Mouse (Mus musculus) intestine, embryonic 15.5 days (tissue): ENCODE data around the gene Kcnq5. TPM values are rescaled to one million over a fixed set of nuclear protein-coding genes. Genes with fewer than 3 reads are reported as not detected.

Source experiments
- ATAC-seq: fragments of 200-750 bp; cut with Nextera tagmentation; 2 replicates; pipeline ENCODE4 v1.8.0; 2017; ENCODE audit warnings: moderate TSS enrichment, moderate library complexity
- H3K27ac ChIP-seq: fragments of 300-500 bp; sonication (generic); 2 replicates; pipeline ENCODE4 v1.5.1; 2015; ENCODE audit warnings: mild to moderate bottlenecking, inconsistent platforms
- H3K27me3 ChIP-seq: fragments of 300-500 bp; sonication (generic); replicated peaks from 2 replicates; pipeline ENCODE4 v1.6.1; 2015; ENCODE audit warnings: inconsistent platforms
- H3K36me3 ChIP-seq: fragments of 300-500 bp; sonication (generic); 2 replicates; pipeline ENCODE4 v1.6.1; 2015; ENCODE audit warnings: inconsistent platforms
- H3K4me1 ChIP-seq: fragments of 300-500 bp; sonication (generic); replicated peaks from 2 replicates; pipeline ENCODE4 v1.6.1; 2015; ENCODE audit warnings: inconsistent platforms
- H3K4me2 ChIP-seq: fragments of 300-500 bp; sonication (generic); replicated peaks from 2 replicates; pipeline ENCODE4 v1.6.1; 2015; ENCODE audit warnings: mild to moderate bottlenecking, inconsistent platforms
- H3K4me3 ChIP-seq: fragments of 300-500 bp; sonication (generic); replicated peaks from 2 replicates; pipeline ENCODE4 v1.5.1; 2015; ENCODE audit warnings: inconsistent platforms
- H3K9ac ChIP-seq: fragments of 300-500 bp; sonication (generic); 2 replicates; pipeline ENCODE4 v1.6.1; 2015; ENCODE audit warnings: inconsistent platforms
- H3K9me3 ChIP-seq: fragments of 300-500 bp; sonication (generic); 2 replicates; pipeline ENCODE4 v1.6.1; 2016; ENCODE audit warnings: inconsistent platforms
- WGBS: fragments of 180-500 bp; shearing (Covaris S2); methylation state at CpG from one replicate; pipeline ENCODE4 v1.1.7; 2015; 5-methylcytosine and 5-hydroxymethylcytosine counted together
- polyA plus RNA-seq: library from polyadenylated mRNA; unstranded; fragments of >200 nt; fragmentation: Nextera tagmentation; extraction: Ambion mirVana; gene quantifications from 2 replicates; pipeline ENCODE4 v1.2.1, GENCODE M21; 2015

Kcnq5 gene
- polyA plus RNA-seq, 1 experiment from 2014 or later: 1.8 TPM

DNA sequence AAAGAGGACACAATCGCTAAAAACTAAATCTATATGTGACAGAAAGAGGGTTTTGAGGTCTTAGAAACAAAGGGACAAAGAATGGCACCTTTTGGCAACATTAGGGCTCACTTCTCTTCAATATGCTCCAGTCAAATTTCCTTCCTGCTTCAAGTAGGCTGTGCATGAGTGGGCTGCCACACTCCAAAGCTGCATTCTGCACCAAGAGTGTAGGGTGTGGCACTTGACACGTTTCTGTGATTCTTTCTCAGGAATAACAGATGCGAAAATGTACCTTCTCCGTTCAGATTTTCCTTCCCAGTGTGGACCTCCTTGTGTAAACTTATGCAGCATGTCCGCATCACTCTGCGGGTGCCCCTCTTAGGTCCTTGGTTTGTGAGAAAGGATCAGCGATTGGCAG is 455.1 kb downstream of the Kcnq5 start:
- Histone ChIP-seq H3K9ac (no peak overlapping the region), H3K9me3 (no peaks in the 10 kb centered on the region), H3K4me3 (no peak overlapping the region), H3K4me1 (no peaks in the 10 kb centered on the region), H3K27me3 (no peaks in the 10 kb centered on the region), H3K4me2 (no peak overlapping the region), H3K36me3 (no peaks in the 10 kb centered on the region), H3K27ac (no peak overlapping the region)
- ATAC-seq: no peak
- WGBS: 76% methylated on average over 7 of the region's 7 CpGs

- ATAC-seq: no peak; the same call in 1 of the 2 replicates
- 25% methylated on average over 10 of the region's 10 CpGs for WGBS
- H3K4me1 ChIP-seq: no peaks in the 10 kb centered on the region
- no peaks in the 10 kb centered on the region for H3K27me3 ChIP-seq
- H3K4me3 ChIP-seq: no peak overlapping the region
- H3K4me2 ChIP-seq: no peak overlapping the region
- H3K9me3 ChIP-seq: no peaks in the 10 kb centered on the region
- no peak overlapping the region for H3K27ac ChIP-seq
- H3K36me3 ChIP-seq: no peaks in the 10 kb centered on the region
- H3K9ac ChIP-seq: no peak overlapping the region
Measured at GRCm38 (mm10) chr1:21499815-21500534, 461.8 kb downstream of the Kcnq5 start.

DNA sequence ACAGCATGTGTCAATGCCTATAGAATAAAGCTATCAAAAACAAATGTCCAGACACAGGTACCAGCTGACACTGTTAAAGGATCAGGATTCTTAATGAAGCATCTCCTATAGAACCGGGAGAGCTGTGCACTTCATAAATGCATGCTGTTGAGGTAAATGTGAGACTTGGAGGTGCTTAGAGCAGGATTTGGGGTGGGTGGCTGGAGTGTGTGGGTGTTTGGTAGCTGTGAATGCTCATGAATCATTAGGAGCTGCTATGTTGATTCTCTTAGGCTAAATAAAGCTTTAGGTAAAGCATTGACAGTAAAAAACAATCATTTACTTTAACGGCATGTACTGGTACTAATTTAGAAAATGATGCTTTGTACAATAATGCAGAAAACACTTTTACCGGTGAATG is 465.4 kb downstream of the Kcnq5 start:
- ATAC-seq: no peak
- WGBS: 89% methylated on average over 3 of the region's 3 CpGs
- H3K4me2 ChIP-seq: no peak overlapping the region

GRCm38 (mm10) chr1:21488645-21489044 is 473.1 kb downstream of the Kcnq5 start:
- H3K27me3 ChIP-seq: no peaks in the 10 kb centered on the region
- WGBS: 82% methylated on average over 3 of the region's 3 CpGs
- H3K4me1 ChIP-seq: no peaks in the 10 kb centered on the region
- H3K27ac ChIP-seq: no peak overlapping the region
- no peak overlapping the region for H3K4me2 ChIP-seq
- H3K9me3 ChIP-seq: no peaks in the 10 kb centered on the region
- ATAC-seq: no peak
- no peak overlapping the region for H3K9ac ChIP-seq
- no peak overlapping the region for H3K4me3 ChIP-seq
- no peaks in the 10 kb centered on the region for H3K36me3 ChIP-seq

More for the DNA sequence above, 465.4 kb downstream of the Kcnq5 start:
- Histone ChIP-seq H3K4me3 (no peak overlapping the region), H3K27ac (no peak overlapping the region), H3K36me3 (no peaks in the 10 kb centered on the region), H3K9ac (no peak overlapping the region), H3K9me3 (no peaks in the 10 kb centered on the region), H3K27me3 (no peaks in the 10 kb centered on the region), H3K4me1 (no peaks in the 10 kb centered on the region)

GRCm38 (mm10) chr1:21486266-21486665 is 475.5 kb downstream of the Kcnq5 start:
- 39% methylated on average over 5 of the region's 5 CpGs for WGBS
- Histone ChIP-seq H3K27ac (no peak overlapping the region), H3K27me3 (no peaks in the 10 kb centered on the region)

DNA sequence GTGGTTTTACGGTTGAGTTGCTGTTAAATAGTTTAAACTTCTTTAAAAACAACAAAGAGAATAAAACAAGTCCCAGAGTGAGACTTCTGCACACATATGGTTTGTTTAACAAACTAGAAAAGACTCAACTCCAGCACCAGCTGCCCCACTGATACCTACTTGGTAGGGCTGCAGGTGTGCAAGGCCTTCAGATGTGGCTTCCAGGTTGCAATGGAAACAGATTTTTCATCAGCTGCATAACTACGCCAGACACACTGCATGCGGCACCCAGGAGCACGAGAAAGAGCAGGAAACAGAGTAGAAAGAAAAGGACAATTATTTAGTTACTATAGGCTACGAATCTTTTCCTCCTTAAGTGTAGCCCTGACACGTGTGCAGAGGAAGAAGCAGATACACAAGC is 492.4 kb downstream of the Kcnq5 start:
- H3K4me1 ChIP-seq: no peaks in the 10 kb centered on the region
- no peak overlapping the region for H3K9ac ChIP-seq

More at GRCm38 (mm10) chr1:21486266-21486665, 475.5 kb downstream of the Kcnq5 start:
- Histone ChIP-seq H3K4me2 (no peak overlapping the region), H3K4me3 (no peak overlapping the region), H3K9me3 (no peaks in the 10 kb centered on the region), H3K4me1 (no peaks in the 10 kb centered on the region), H3K9ac (no peak overlapping the region), H3K36me3 (no peaks in the 10 kb centered on the region)
- ATAC-seq: no peak

GRCm38 (mm10) chr1:21466431-21466830 is 495.3 kb downstream of the Kcnq5 start:
- Histone ChIP-seq H3K27ac (no peak overlapping the region), H3K27me3 (no peaks in the 10 kb centered on the region), H3K36me3 (no peaks in the 10 kb centered on the region), H3K4me2 (no peak overlapping the region), H3K9ac (no peak overlapping the region), H3K4me3 (no peak overlapping the region), H3K9me3 (no peaks in the 10 kb centered on the region), H3K4me1 (no peaks in the 10 kb centered on the region)
- WGBS: 89% methylated on average over 4 of the region's 4 CpGs
- ATAC-seq: no peak

More for the DNA sequence above, 492.4 kb downstream of the Kcnq5 start:
- Histone ChIP-seq H3K4me2 (no peak overlapping the region), H3K36me3 (no peaks in the 10 kb centered on the region), H3K9me3 (no peaks in the 10 kb centered on the region), H3K4me3 (no peak overlapping the region), H3K27me3 (no peaks in the 10 kb centered on the region), H3K27ac (no peak overlapping the region)
- ATAC-seq: no peak
- WGBS: 79% methylated on average over 6 of the region's 6 CpGs

- no peak overlapping the region for H3K27ac ChIP-seq
- WGBS: 70% methylated on average over 18 of the region's 18 CpGs
- no peak overlapping the region for H3K9ac ChIP-seq
- no peak for ATAC-seq
- no peak overlapping the region for H3K4me3 ChIP-seq
- no peaks in the 10 kb centered on the region for H3K4me1 ChIP-seq
- no peaks in the 10 kb centered on the region for H3K27me3 ChIP-seq
- no peaks in the 10 kb centered on the region for H3K9me3 ChIP-seq
- no peaks in the 10 kb centered on the region for H3K36me3 ChIP-seq
- H3K4me2 ChIP-seq: no peak overlapping the region
Measured at GRCm38 (mm10) chr1:21460941-21461689, 500.6 kb downstream of the Kcnq5 start.

DNA sequence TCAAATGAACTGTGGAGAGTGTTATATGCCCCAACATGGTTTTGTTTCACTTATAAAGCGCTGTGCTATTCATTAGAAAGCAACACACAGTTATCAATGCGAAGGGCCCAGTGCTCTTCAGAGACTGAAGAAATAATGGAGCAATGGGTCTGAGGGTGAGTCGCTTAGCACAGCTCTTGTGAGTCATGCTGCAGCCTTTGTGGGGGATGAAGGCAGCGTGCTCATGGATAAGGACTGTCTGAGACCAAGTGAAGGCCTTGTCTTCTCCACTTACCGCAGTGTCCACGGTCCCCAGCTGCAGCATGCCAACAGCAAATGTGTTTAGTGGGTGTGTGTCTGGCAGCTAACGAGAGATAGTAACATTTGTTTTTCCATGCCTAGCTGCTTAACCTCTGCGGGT is 503.2 kb downstream of the Kcnq5 start:
- Histone ChIP-seq H3K4me3 (no peak overlapping the region), H3K9me3 (no peaks in the 10 kb centered on the region), H3K4me2 (no peak overlapping the region), H3K4me1 (no peaks in the 10 kb centered on the region), H3K27ac (no peak overlapping the region), H3K36me3 (no peaks in the 10 kb centered on the region), H3K9ac (no peak overlapping the region), H3K27me3 (no peaks in the 10 kb centered on the region)
- 82% methylated on average over 8 of the region's 8 CpGs for WGBS
- ATAC-seq: no peak

- ATAC-seq: no peak
- H3K27me3 ChIP-seq: no peaks in the 10 kb centered on the region
- 87% methylated on average over 5 of the region's 5 CpGs for WGBS
- H3K4me2 ChIP-seq: no peak overlapping the region
- no peaks in the 10 kb centered on the region for H3K9me3 ChIP-seq
- no peak overlapping the region for H3K4me3 ChIP-seq
- H3K36me3 ChIP-seq: no peaks in the 10 kb centered on the region
- no peak overlapping the region for H3K9ac ChIP-seq
- no peak overlapping the region for H3K27ac ChIP-seq
- no peaks in the 10 kb centered on the region for H3K4me1 ChIP-seq
Measured at GRCm38 (mm10) chr1:21455971-21456370, 505.8 kb downstream of the Kcnq5 start.

- ATAC-seq: no peak
- Histone ChIP-seq H3K27ac (no peak overlapping the region), H3K9ac (no peak overlapping the region), H3K4me1 (no peaks in the 10 kb centered on the region), H3K36me3 (no peaks in the 10 kb centered on the region), H3K4me3 (no peak overlapping the region), H3K4me2 (no peak overlapping the region), H3K27me3 (no peaks in the 10 kb centered on the region), H3K9me3 (no peaks in the 10 kb centered on the region)
- 48% methylated on average over 2 of the region's 2 CpGs for WGBS
Measured at GRCm38 (mm10) chr1:21448227-21448626, 513.5 kb downstream of the Kcnq5 start.

DNA sequence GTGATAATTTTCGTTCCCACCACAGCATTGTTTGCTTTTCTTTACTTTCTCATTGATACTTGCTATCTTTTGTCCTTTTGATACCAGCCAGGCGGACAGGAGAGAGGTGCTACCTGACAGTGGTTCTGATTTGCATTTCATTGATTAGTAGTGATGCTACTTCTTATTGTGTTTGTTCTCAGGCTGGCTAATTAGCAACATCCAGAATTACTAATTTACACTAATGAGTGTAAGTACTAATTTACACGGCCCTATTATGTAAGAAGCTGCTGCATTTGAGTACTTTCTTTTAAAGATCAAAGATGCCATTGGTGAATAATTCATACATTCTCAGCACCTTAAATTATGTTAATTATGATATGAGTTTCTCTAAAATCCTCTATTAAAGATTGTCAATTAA is 525.0 kb downstream of the Kcnq5 start:
- H3K36me3 ChIP-seq: no peaks in the 10 kb centered on the region
- no peaks in the 10 kb centered on the region for H3K4me1 ChIP-seq
- H3K9me3 ChIP-seq: no peaks in the 10 kb centered on the region
- no peak overlapping the region for H3K9ac ChIP-seq
- no peaks in the 10 kb centered on the region for H3K27me3 ChIP-seq
- no peak overlapping the region for H3K27ac ChIP-seq
- ATAC-seq: no peak
- H3K4me2 ChIP-seq: no peak overlapping the region
- H3K4me3 ChIP-seq: no peak overlapping the region
- WGBS: 67% methylated on average over 3 of the region's 3 CpGs

DNA sequence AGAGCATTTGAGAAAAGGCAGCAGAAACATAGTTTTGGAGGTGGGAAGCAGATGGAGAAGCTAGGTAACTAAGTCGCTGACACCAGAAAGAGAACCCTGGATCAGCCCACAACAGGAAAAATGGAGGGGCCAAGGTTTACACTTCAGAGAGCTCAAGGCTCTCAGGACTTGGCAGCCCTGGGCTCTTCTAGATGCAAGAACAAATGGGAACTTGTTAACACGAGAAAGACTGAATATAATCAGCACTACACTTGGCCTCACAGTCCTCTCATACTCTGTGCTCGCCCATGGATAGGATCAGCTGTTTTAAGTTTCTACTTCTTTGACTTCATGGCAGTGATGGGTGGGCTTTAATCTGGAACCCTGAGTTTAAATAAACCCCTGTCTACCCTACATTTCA is 526.9 kb downstream of the Kcnq5 start:
- Histone ChIP-seq H3K4me2 (no peak overlapping the region), H3K9me3 (no peaks in the 10 kb centered on the region), H3K27ac (no peak overlapping the region), H3K4me1 (no peaks in the 10 kb centered on the region), H3K27me3 (no peaks in the 10 kb centered on the region), H3K36me3 (no peaks in the 10 kb centered on the region), H3K9ac (no peak overlapping the region), H3K4me3 (no peak overlapping the region)
- no peak for ATAC-seq
- 55% methylated on average over 3 of the region's 3 CpGs for WGBS
